Mouse (Mus musculus) MEL (cell line): ENCODE results near the gene Ms4a3.

Experiments used
- CTCF ChIP-seq, 3 experiments: IDR thresholded peaks in 2 of 3; conservative IDR thresholded peaks in 1 of 3; 2 replicates each; pipeline ENCODE4 v1.5.1; 2011 to 2012; ENCODE audit warnings: low read length in 3 of 3, low read depth in 2 of 3, mild to moderate bottlenecking in 2 of 3, improper control_type of control experiment in 1 of 3, inconsistent platforms in 1 of 3, mixed read lengths in 1 of 3, moderate library complexity in 1 of 3; ENCODE audit not compliant: control insufficient read depth in 1 of 3, insufficient read depth in 1 of 3, poor library complexity in 1 of 3, severe bottlenecking in 1 of 3
- EP300 ChIP-seq, 2 experiments: IDR thresholded peaks; 2 replicates each; pipeline ENCODE4 v1.6.1; 2011; ENCODE audit warnings: improper control_type of control experiment in 2 of 2, low read length in 2 of 2, low read depth in 1 of 2, mild to moderate bottlenecking in 1 of 2
- ETS1 ChIP-seq: IDR thresholded peaks from 2 replicates; pipeline ENCODE4 v1.6.1; 2012; ENCODE audit warnings: low read depth, mild to moderate bottlenecking, inconsistent platforms, low read length, improper control_type of control experiment, moderate library complexity
- MEF2A ChIP-seq: IDR thresholded peaks from 2 replicates; pipeline ENCODE4 v1.6.1; 2014; ENCODE audit warnings: low read depth, mild to moderate bottlenecking, inconsistent platforms, low read length, improper control_type of control experiment; ENCODE audit not compliant: poor library complexity, insufficient replicate concordance, severe bottlenecking; ENCODE audit errors: extremely low read depth
- MYB ChIP-seq: IDR thresholded peaks from 2 replicates; pipeline ENCODE4 v1.6.1; 2011; ENCODE audit warnings: mild to moderate bottlenecking, low read depth, low read length, improper control_type of control experiment
- POLR2A ChIP-seq, 2 experiments: IDR thresholded peaks; 2 replicates each; pipeline ENCODE4 v1.6.1; 2011 to 2012; ENCODE audit warnings: low read length in 2 of 2, mild to moderate bottlenecking in 2 of 2, control low read depth in 1 of 2, improper control_type of control experiment in 1 of 2, low read depth in 1 of 2, moderate library complexity in 1 of 2; ENCODE audit not compliant: control insufficient read depth in 1 of 2, insufficient read depth in 1 of 2, poor library complexity in 1 of 2
- TBP ChIP-seq: IDR thresholded peaks from 2 replicates; pipeline ENCODE4 v1.8.0; 2011; ENCODE audit warnings: low read depth, low read length, improper control_type of control experiment
- USF1 ChIP-seq: IDR thresholded peaks from 2 replicates; pipeline ENCODE4 v1.6.1; 2014; ENCODE audit warnings: low read depth, mild to moderate bottlenecking, inconsistent platforms, low read length, improper control_type of control experiment, moderate library complexity

- TF ChIP-seq CTCF (IDR thresholded peaks at IDR 0.05 in 2 of 3, conservative IDR thresholded peaks at IDR 0.05 in 1 of 3; ENCODE audit: control insufficient read depth in 1 of 3, insufficient read depth in 1 of 3, low read depth in 2 of 3, low read length in 3 of 3, poor library complexity in 1 of 3, severe bottlenecking in 1 of 3), result no peak
- TF ChIP-seq EP300 (IDR thresholded peaks at IDR 0.05; ENCODE audit: low read depth in 1 of 2, low read length in 2 of 2), result no peak
- no peak for TF ChIP-seq TBP
- TF ChIP-seq POLR2A (IDR thresholded peaks at IDR 0.05; ENCODE audit: control insufficient read depth in 1 of 2, insufficient read depth in 1 of 2, low read depth in 1 of 2, low read length in 2 of 2, poor library complexity in 1 of 2), result no peak
- no peak for TF ChIP-seq MEF2A
- TF ChIP-seq USF1, result no peak
- TF ChIP-seq ETS1, result no peak
- no peak for TF ChIP-seq MYB
These were observed 8.9 kb upstream of the Ms4a3 start for GRCm38 (mm10) chr19:11649564-11649963.
